Mouse (Mus musculus) MEL (cell line): ENCODE data around the gene Ptprn2. TPM values are rescaled to one million over a fixed set of nuclear protein-coding genes. Genes with fewer than 3 reads are reported as not detected.

ENCODE experiments used
- DNase-seq: peaks from one replicate; pipeline ENCODE4 v3.0.0; 2011; ENCODE audit warnings: low read depth, low spot score
- H3K27ac ChIP-seq: 2 replicates; pipeline ENCODE4 v1.5.1; 2012; ENCODE audit warnings: low read depth, mild to moderate bottlenecking, control low read depth, low read length, moderate library complexity; ENCODE audit not compliant: control insufficient read depth
- H3K27me3 ChIP-seq, 2 experiments: fragments of 150-350 bp in 1 of 2; sonication (generic) in 1 of 2; 2 replicates each; pipeline ENCODE4 v1.6.1; 2012; ENCODE audit warnings: low read length in 2 of 2, mild to moderate bottlenecking in 2 of 2, improper control_type of control experiment in 1 of 2, moderate library complexity in 1 of 2; ENCODE audit not compliant: insufficient read depth in 2 of 2, control insufficient read depth in 1 of 2
- H3K36me3 ChIP-seq, 2 experiments: 2 replicates each; pipeline ENCODE4 v1.6.1; 2012 to 2014; ENCODE audit warnings: low read length in 2 of 2, improper control_type of control experiment in 1 of 2, inconsistent platforms in 1 of 2, mild to moderate bottlenecking in 1 of 2; ENCODE audit not compliant: insufficient read depth in 2 of 2, control insufficient read depth in 1 of 2
- H3K4me1 ChIP-seq, 2 experiments: fragments of 150-350 bp in 1 of 2; sonication (generic) in 1 of 2; 2 replicates each; pipeline ENCODE4 v1.6.1; 2012; ENCODE audit warnings: low read length in 2 of 2, improper control_type of control experiment in 1 of 2, mild to moderate bottlenecking in 1 of 2; ENCODE audit not compliant: insufficient read depth in 2 of 2, control insufficient read depth in 1 of 2
- H3K4me3 ChIP-seq, 2 experiments: fragments of 150-350 bp in 1 of 2; sonication (generic) in 1 of 2; 2 replicates each; pipeline ENCODE4 v1.5.1; 2012; ENCODE audit warnings: low read depth in 2 of 2, low read length in 2 of 2, mild to moderate bottlenecking in 2 of 2, moderate library complexity in 2 of 2, control low read depth in 1 of 2, improper control_type of control experiment in 1 of 2; ENCODE audit not compliant: control insufficient read depth in 1 of 2, insufficient read depth in 1 of 2
- H3K79me2 ChIP-seq: 2 replicates; pipeline ENCODE4 v1.6.1; 2012; ENCODE audit warnings: mild to moderate bottlenecking, low read length, moderate library complexity; ENCODE audit not compliant: control insufficient read depth, poor library complexity, insufficient read depth
- H3K9ac ChIP-seq: 2 replicates; pipeline ENCODE4 v1.6.1; 2012; ENCODE audit warnings: low read depth, mild to moderate bottlenecking, control low read depth, low read length, moderate library complexity; ENCODE audit not compliant: control insufficient read depth, poor library complexity, severe bottlenecking
- H3K9me3 ChIP-seq: fragments of 150-350 bp; sonication (generic); replicated peaks from 2 replicates; pipeline ENCODE4 v1.6.1; 2012; ENCODE audit warnings: mild to moderate bottlenecking, low read length, improper control_type of control experiment, moderate library complexity; ENCODE audit not compliant: insufficient read depth
- ELF1 ChIP-seq: IDR thresholded peaks from 2 replicates; pipeline ENCODE4 v1.6.1; 2014; ENCODE audit warnings: low read depth, mild to moderate bottlenecking, inconsistent platforms, low read length, improper control_type of control experiment, moderate library complexity
- EP300 ChIP-seq, 2 experiments: IDR thresholded peaks; 2 replicates each; pipeline ENCODE4 v1.6.1; 2011; ENCODE audit warnings: improper control_type of control experiment in 2 of 2, low read length in 2 of 2, low read depth in 1 of 2, mild to moderate bottlenecking in 1 of 2
- GABPA ChIP-seq: IDR thresholded peaks from 2 replicates; pipeline ENCODE4 v1.6.1; 2012; ENCODE audit warnings: low read depth, mild to moderate bottlenecking, inconsistent platforms, low read length, improper control_type of control experiment, moderate library complexity
- JUND ChIP-seq: IDR thresholded peaks from 2 replicates; pipeline ENCODE4 v1.6.1; 2011; ENCODE audit warnings: low read depth, mild to moderate bottlenecking, improper control_type of control experiment, low read length
- MAX ChIP-seq: IDR thresholded peaks from 2 replicates; pipeline ENCODE4 v1.6.1; 2011; ENCODE audit warnings: low read length, improper control_type of control experiment
- MAZ ChIP-seq: IDR thresholded peaks from 2 replicates; pipeline ENCODE4 v1.6.1; 2012; ENCODE audit warnings: low read depth, mild to moderate bottlenecking, inconsistent platforms, low read length, improper control_type of control experiment
- MYB ChIP-seq: IDR thresholded peaks from 2 replicates; pipeline ENCODE4 v1.6.1; 2011; ENCODE audit warnings: mild to moderate bottlenecking, low read depth, low read length, improper control_type of control experiment
- NRF1 ChIP-seq: IDR thresholded peaks from 2 replicates; pipeline ENCODE4 v1.6.1; 2014; ENCODE audit warnings: low read depth, mild to moderate bottlenecking, inconsistent platforms, low read length, improper control_type of control experiment, moderate library complexity; ENCODE audit not compliant: poor library complexity, insufficient read depth, severe bottlenecking
- POLR2AphosphoS2 ChIP-seq: IDR thresholded peaks from 2 replicates; pipeline ENCODE4 v1.6.1; 2011; ENCODE audit warnings: low read length, improper control_type of control experiment
- SIN3A ChIP-seq: IDR thresholded peaks from 2 replicates; pipeline ENCODE4 v1.6.1; 2012; ENCODE audit warnings: low read length, improper control_type of control experiment, inconsistent platforms
- TCF12 ChIP-seq: IDR thresholded peaks from 2 replicates; pipeline ENCODE4 v1.6.1; 2014; ENCODE audit warnings: low read depth, mild to moderate bottlenecking, inconsistent platforms, low read length, improper control_type of control experiment, moderate library complexity
- UBTF ChIP-seq: IDR thresholded peaks from 2 replicates; pipeline ENCODE4 v1.6.1; 2012; ENCODE audit warnings: low read depth, mild to moderate bottlenecking, inconsistent platforms, low read length, improper control_type of control experiment, moderate library complexity, borderline replicate concordance; ENCODE audit not compliant: insufficient read depth
- ZC3H11A ChIP-seq: IDR thresholded peaks from 2 replicates; pipeline ENCODE4 v1.6.1; 2012; ENCODE audit warnings: low read depth, mild to moderate bottlenecking, inconsistent platforms, low read length, improper control_type of control experiment
- ZMIZ1 ChIP-seq: IDR thresholded peaks from 2 replicates; pipeline ENCODE4 v1.6.1; 2012; ENCODE audit warnings: low read depth, mild to moderate bottlenecking, inconsistent platforms, low read length, improper control_type of control experiment, moderate library complexity
- ZNF384 ChIP-seq: IDR thresholded peaks from 2 replicates; pipeline ENCODE4 v1.6.1; 2012; ENCODE audit warnings: low read depth, mild to moderate bottlenecking, inconsistent platforms, low read length, improper control_type of control experiment
- polyA plus RNA-seq, 2 experiments: library from polyadenylated mRNA; stranded (reverse) in 1 of 2; unstranded in 1 of 2; fragments of >175 nt in 1 of 2; fragments of >200 nt in 1 of 2; gene quantifications; 2 replicates each; pipeline versions ENCODE4 v1.2.1 to v1.2.4; 2012; ENCODE audit warnings: low replicate concordance in 2 of 2, low read depth in 1 of 2; ENCODE audit not compliant: insufficient read length in 2 of 2, insufficient read depth in 1 of 2, missing spikeins in 1 of 2
- total RNA-seq: library from RNA; depleted of rRNA; stranded (reverse); fragments of 300-350 nt; gene quantifications from 2 replicates; pipeline ENCODE4 v1.2.3, GENCODE M21; 2012

The Ptprn2 gene
- total and polyA plus RNA-seq, 3 experiments: not detected

DNA sequence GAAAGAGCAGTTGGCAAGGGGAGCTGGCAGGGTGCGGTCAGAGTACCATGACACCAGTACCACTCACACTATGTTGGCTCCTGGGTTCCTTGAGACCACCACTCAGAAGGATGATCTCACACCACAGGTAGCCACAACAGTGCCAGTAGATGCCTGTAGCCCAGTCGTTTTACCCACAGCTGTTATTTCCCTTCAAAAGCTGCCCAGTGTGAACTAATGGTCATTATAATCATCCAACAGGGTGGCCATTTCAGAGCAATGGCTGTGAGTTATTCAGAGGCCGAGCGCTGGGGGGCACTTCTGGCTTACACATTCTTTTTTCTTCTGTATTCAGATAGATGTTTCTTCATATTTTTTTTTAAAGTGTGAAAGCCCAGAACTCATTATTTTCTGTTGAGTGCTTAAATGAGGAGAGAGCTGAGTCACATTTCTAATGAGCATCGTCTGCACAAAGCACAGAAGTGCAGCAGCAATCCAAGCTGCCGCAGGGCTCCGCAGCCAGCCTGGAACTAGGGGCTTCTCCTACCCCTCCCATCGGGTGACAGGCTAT lies 357.3 kb downstream of the Ptprn2 start:
- TF ChIP-seq MAZ: no peak
- TF ChIP-seq NRF1: no peak
- TF ChIP-seq SIN3A: no peak
- no peak for TF ChIP-seq ZMIZ1
- no peak for TF ChIP-seq EP300 (IDR thresholded peaks at IDR 0.05; ENCODE audit: low read depth in 1 of 2, low read length in 2 of 2)
- TF ChIP-seq TCF12: no peak
- TF ChIP-seq JUND: no peak
- no peak for TF ChIP-seq GABPA
- no peak for TF ChIP-seq POLR2AphosphoS2
- TF ChIP-seq, all 39 proteins: peak for 0
- Histone ChIP-seq H3K4me1 (no peaks in the 10 kb centered on the region), H3K36me3 (no peaks in the 10 kb centered on the region), H3K9me3 (no peaks in the 10 kb centered on the region), H3K27me3 (no peaks in the 10 kb centered on the region), H3K27ac (no peak overlapping the region), H3K79me2 (no peaks in the 10 kb centered on the region), H3K4me3 (no peak overlapping the region), H3K9ac (no peak overlapping the region)
- DNase-seq: no peak

DNA sequence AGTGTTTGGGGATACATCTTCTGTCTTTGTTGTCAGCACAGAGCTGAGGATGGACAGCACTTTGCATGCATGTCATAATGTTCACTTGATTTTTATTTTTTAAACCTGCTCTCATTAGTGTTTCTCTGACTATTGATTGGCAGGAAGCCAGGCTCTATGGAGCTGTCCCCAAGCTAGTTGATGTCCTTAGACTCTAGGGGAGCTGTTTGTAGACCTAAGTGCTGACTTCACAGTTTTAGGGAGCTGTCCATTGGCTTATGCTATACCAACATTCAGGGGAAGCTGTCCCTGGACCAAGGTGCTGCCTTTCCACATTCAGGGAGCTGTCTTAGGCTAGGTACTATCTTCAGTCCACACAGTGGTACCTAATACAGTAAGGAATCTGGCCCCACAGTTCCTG lies 360.7 kb downstream of the Ptprn2 start:
- DNase-seq: no peak
- no peaks in the 10 kb centered on the region for H3K4me1 ChIP-seq
- no peaks in the 10 kb centered on the region for H3K36me3 ChIP-seq
- no peak overlapping the region for H3K4me3 ChIP-seq
- H3K9me3 ChIP-seq: no peaks in the 10 kb centered on the region
- H3K27ac ChIP-seq: no peak overlapping the region
- H3K27me3 ChIP-seq: no peaks in the 10 kb centered on the region
- no peaks in the 10 kb centered on the region for H3K79me2 ChIP-seq
- TF ChIP-seq ZC3H11A: no peak
- TF ChIP-seq MAX: no peak
- TF ChIP-seq POLR2AphosphoS2: no peak
- TF ChIP-seq UBTF: no peak
- no peak for TF ChIP-seq SIN3A
- TF ChIP-seq, all 39 proteins: peak for 0
- H3K9ac ChIP-seq: no peak overlapping the region

DNA sequence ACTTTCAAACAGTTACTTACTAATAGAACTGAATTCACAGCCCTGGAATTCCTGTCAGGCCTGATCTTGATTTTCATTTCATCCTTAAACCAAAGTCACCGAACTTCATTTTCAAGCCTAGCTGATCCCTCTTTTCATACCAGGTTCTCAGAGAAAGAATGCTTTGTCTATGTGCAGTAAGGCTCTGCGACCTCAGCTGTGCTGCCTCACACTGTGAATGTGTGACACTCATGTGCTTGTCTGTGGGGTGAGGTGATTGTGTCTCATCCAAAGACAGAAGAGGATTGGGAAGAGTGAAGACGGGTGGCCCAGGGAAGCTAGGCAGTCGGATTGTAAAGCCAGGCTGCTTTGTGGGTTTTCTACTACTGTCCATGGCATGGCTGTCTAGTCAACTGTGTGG lies 361.5 kb downstream of the Ptprn2 start:
- no peaks in the 10 kb centered on the region for H3K36me3 ChIP-seq
- no peak overlapping the region for H3K9ac ChIP-seq
- no peak overlapping the region for H3K4me3 ChIP-seq
- H3K79me2 ChIP-seq: no peaks in the 10 kb centered on the region
- H3K27ac ChIP-seq: no peak overlapping the region
- no peaks in the 10 kb centered on the region for H3K4me1 ChIP-seq
- no peak for TF ChIP-seq MYB
- TF ChIP-seq ELF1: no peak
- no peak for TF ChIP-seq ZC3H11A
- no peak for TF ChIP-seq MAX
- no peak for TF ChIP-seq ZNF384
- no peaks in the 10 kb centered on the region for H3K27me3 ChIP-seq
- no peaks in the 10 kb centered on the region for H3K9me3 ChIP-seq
- DNase-seq: no peak
